Mouse (Mus musculus) megakaryocyte, embryonic 14.5 days (primary cell): ENCODE results near the gene Tmprss7. TPM values are rescaled to one million over a fixed set of nuclear protein-coding genes. Genes with fewer than 3 reads are reported as not detected.

ENCODE experiments used
- H3K27me3 ChIP-seq: replicated peaks from 2 replicates; pipeline ENCODE3; 2012; ENCODE audit warnings: inconsistent platforms
- H3K36me3 ChIP-seq: replicated peaks from 2 replicates; pipeline ENCODE3; 2012; ENCODE audit warnings: low read length, inconsistent platforms, mixed read lengths
- H3K4me1 ChIP-seq: 2 replicates; pipeline ENCODE4 v1.6.1; 2012; ENCODE audit warnings: inconsistent platforms
- H3K4me3 ChIP-seq: replicated peaks from 2 replicates; pipeline ENCODE3; 2012; ENCODE audit warnings: moderate library complexity, mild to moderate bottlenecking, inconsistent platforms
- H3K9me3 ChIP-seq: 2 replicates; pipeline ENCODE4 v1.6.1; 2012; ENCODE audit warnings: inconsistent platforms
- FLI1 ChIP-seq: IDR thresholded peaks from 2 replicates; pipeline ENCODE4 v1.6.1; 2012; ENCODE audit warnings: low read length, inconsistent platforms, mixed read lengths
- GATA1 ChIP-seq: IDR thresholded peaks from 3 replicates; pipeline ENCODE4 v1.6.1; 2012; ENCODE audit warnings: mixed read lengths, low read length, inconsistent platforms, borderline replicate concordance
- polyA plus RNA-seq: library from polyadenylated mRNA; stranded (reverse); fragments of >175 nt; gene quantifications from 2 replicates; pipeline ENCODE4 v1.2.3, GENCODE M21; 2012; ENCODE audit warnings: low replicate concordance; ENCODE audit not compliant: insufficient read depth

Gene Tmprss7
- polyA plus RNA-seq, 1 experiment: 4.5 TPM

- no peak for TF ChIP-seq GATA1
- TF ChIP-seq FLI1: no peak
- Histone ChIP-seq H3K9me3 (no peaks in the 10 kb centered on the region), H3K27me3 (peaks cover 55% of the 10 kb centered on the region), H3K4me1 (peaks cover 15% of the 10 kb centered on the region), H3K4me3 (no peak overlapping the region), H3K36me3 (no peaks in the 10 kb centered on the region)
These were observed 26.7 kb upstream of the Tmprss7 start for GRCm38 (mm10) chr16:45720022-45720630.

- Histone ChIP-seq H3K4me1 (peaks cover 3% of the 10 kb centered on the region), H3K9me3 (no peaks in the 10 kb centered on the region), H3K36me3 (no peaks in the 10 kb centered on the region), H3K27me3 (peaks cover 42% of the 10 kb centered on the region), H3K4me3 (no peak overlapping the region)
- TF ChIP-seq FLI1 (no peak), GATA1 (no peak)
These were observed 24.8 kb upstream of the Tmprss7 start for GRCm38 (mm10) chr16:45718296-45718695.

GRCm38 (mm10) chr16:45714489-45715150 is 21.2 kb upstream of the Tmprss7 start:
- H3K4me3 ChIP-seq: no peak overlapping the region
- peaks cover 16% of the 10 kb centered on the region for H3K27me3 ChIP-seq
- H3K36me3 ChIP-seq: no peaks in the 10 kb centered on the region
- peaks cover 7% of the 10 kb centered on the region for H3K4me1 ChIP-seq
- TF ChIP-seq GATA1 (no peak), FLI1 (no peak)
- no peaks in the 10 kb centered on the region for H3K9me3 ChIP-seq

- H3K4me3 ChIP-seq: no peak overlapping the region
- no peaks in the 10 kb centered on the region for H3K36me3 ChIP-seq
- no peak for TF ChIP-seq GATA1
- no peak for TF ChIP-seq FLI1
- H3K9me3 ChIP-seq: no peaks in the 10 kb centered on the region
- H3K4me1 ChIP-seq: peaks cover 7% of the 10 kb centered on the region
- H3K27me3 ChIP-seq: peaks cover 14% of the 10 kb centered on the region
These were observed 20.4 kb upstream of the Tmprss7 start for GRCm38 (mm10) chr16:45713878-45714277.

- H3K4me3 ChIP-seq: no peak overlapping the region
- no peaks in the 10 kb centered on the region for H3K36me3 ChIP-seq
- H3K27me3 ChIP-seq: peaks cover 9% of the 10 kb centered on the region
- peaks cover 7% of the 10 kb centered on the region for H3K4me1 ChIP-seq
- TF ChIP-seq GATA1: no peak
- no peak for TF ChIP-seq FLI1
- no peaks in the 10 kb centered on the region for H3K9me3 ChIP-seq
These were observed 19.8 kb upstream of the Tmprss7 start for GRCm38 (mm10) chr16:45713261-45713660.

GRCm38 (mm10) chr16:45711263-45711662 is 17.8 kb upstream of the Tmprss7 start:
- TF ChIP-seq FLI1: no peak
- Histone ChIP-seq H3K4me1 (peaks cover 7% of the 10 kb centered on the region), H3K27me3 (peaks cover 8% of the 10 kb centered on the region), H3K4me3 (no peak overlapping the region), H3K9me3 (no peaks in the 10 kb centered on the region), H3K36me3 (no peaks in the 10 kb centered on the region)

GRCm38 (mm10) chr16:45699301-45699700 is 5.8 kb upstream of the Tmprss7 start:
- TF ChIP-seq GATA1 (no peak), FLI1 (no peak)
- Histone ChIP-seq H3K9me3 (no peaks in the 10 kb centered on the region), H3K4me3 (no peak overlapping the region), H3K27me3 (peaks cover 8% of the 10 kb centered on the region), H3K4me1 (no peaks in the 10 kb centered on the region), H3K36me3 (no peaks in the 10 kb centered on the region)

GRCm38 (mm10) chr16:45697996-45698395 is 4.5 kb upstream of the Tmprss7 start:
- no peaks in the 10 kb centered on the region for H3K9me3 ChIP-seq
- TF ChIP-seq FLI1: no peak
- TF ChIP-seq GATA1: no peak
- peaks cover 10% of the 10 kb centered on the region for H3K27me3 ChIP-seq
- H3K4me3 ChIP-seq: no peak overlapping the region
- no peaks in the 10 kb centered on the region for H3K36me3 ChIP-seq
- no peaks in the 10 kb centered on the region for H3K4me1 ChIP-seq

- Histone ChIP-seq H3K27me3 (peaks cover 10% of the 10 kb centered on the region), H3K9me3 (no peaks in the 10 kb centered on the region), H3K4me3 (no peak overlapping the region), H3K4me1 (no peaks in the 10 kb centered on the region), H3K36me3 (no peaks in the 10 kb centered on the region)
- no peak for TF ChIP-seq GATA1
- TF ChIP-seq FLI1: no peak
These were observed 2.1 kb upstream of the Tmprss7 start for GRCm38 (mm10) chr16:45695445-45696160.

- TF ChIP-seq FLI1 (no peak), GATA1 (no peak)
- Histone ChIP-seq H3K36me3 (no peaks in the 10 kb centered on the region), H3K9me3 (no peaks in the 10 kb centered on the region)
These were observed 607 bp downstream of the Tmprss7 start for GRCm38 (mm10) chr16:45692851-45693250.

More at GRCm38 (mm10) chr16:45692851-45693250, 607 bp downstream of the Tmprss7 start:
- Histone ChIP-seq H3K4me1 (no peaks in the 10 kb centered on the region), H3K4me3 (no peak overlapping the region), H3K27me3 (peaks cover 10% of the 10 kb centered on the region)
